Mouse (Mus musculus) midbrain, embryonic 14.5 days (tissue): ENCODE results near the gene BC048671. TPM values are rescaled to one million over a fixed set of nuclear protein-coding genes. Genes with fewer than 3 reads are reported as not detected.
A peak's percentile ranks its signal among the peaks of the same experiment; 100 is the strongest.

Experiments used
- ATAC-seq: fragments of 200-750 bp; cut with Nextera tagmentation; 2 replicates; pipeline ENCODE4 v1.8.0; 2017; ENCODE audit warnings: moderate number of reproducible peaks, moderate library complexity; ENCODE audit not compliant: low FRiP score, low TSS enrichment
- DNase-seq: peaks from one replicate; pipeline ENCODE4 v3.0.0-alpha.2; 2015
- H3K27ac ChIP-seq: fragments of 300-500 bp; sonication (generic); replicated peaks from 2 replicates; pipeline ENCODE4 v1.5.1; 2014; ENCODE audit warnings: mild to moderate bottlenecking, low read depth, low read length, moderate library complexity
- H3K27me3 ChIP-seq: fragments of 300-500 bp; sonication (generic); 2 replicates; pipeline ENCODE4 v1.6.1; 2014; ENCODE audit warnings: low read length, control low read depth, mixed read lengths; ENCODE audit not compliant: control insufficient read depth, insufficient read depth
- H3K36me3 ChIP-seq: fragments of 300-500 bp; sonication (generic); 2 replicates; pipeline ENCODE4 v1.6.1; 2014; ENCODE audit warnings: low read length, control low read depth; ENCODE audit not compliant: control insufficient read depth, insufficient read depth
- H3K4me1 ChIP-seq: fragments of 300-500 bp; sonication (generic); 2 replicates; pipeline ENCODE4 v1.6.1; 2014; ENCODE audit warnings: mild to moderate bottlenecking, antibody characterized with exemption, low read length, control low read depth; ENCODE audit not compliant: control insufficient read depth, insufficient read depth
- H3K4me2 ChIP-seq: fragments of 300-500 bp; sonication (generic); 2 replicates; pipeline ENCODE4 v1.6.1; 2014; ENCODE audit warnings: mild to moderate bottlenecking, low read length, moderate library complexity
- H3K4me3 ChIP-seq: fragments of 300-500 bp; sonication (generic); replicated peaks from 2 replicates; pipeline ENCODE4 v1.5.1; 2014; ENCODE audit warnings: low read depth, low read length
- H3K9ac ChIP-seq: fragments of 300-500 bp; sonication (generic); replicated peaks from 2 replicates; pipeline ENCODE4 v1.6.1; 2014; ENCODE audit warnings: mild to moderate bottlenecking, low read length, moderate library complexity
- H3K9me3 ChIP-seq: fragments of 300-500 bp; sonication (generic); 2 replicates; pipeline ENCODE4 v1.6.1; 2016; ENCODE audit warnings: low read length, control low read depth, mixed read lengths; ENCODE audit not compliant: control insufficient read depth
- WGBS: fragments of 180-500 bp; shearing (Covaris S2); extraction: QIAGEN DNeasy Blood & Tissue Kit; methylation state at CpG from one replicate; pipeline ENCODE4 v1.1.7; 2014; 5-methylcytosine and 5-hydroxymethylcytosine counted together
- polyA plus RNA-seq: library from polyadenylated mRNA; unstranded; fragments of >200 nt; fragmentation: Nextera tagmentation; extraction: Ambion mirVana; gene quantifications from 2 replicates; pipeline ENCODE4 v1.2.1, GENCODE M21; 2014

Gene BC048671
- not detected in 2 replicates for polyA plus RNA-seq

DNA sequence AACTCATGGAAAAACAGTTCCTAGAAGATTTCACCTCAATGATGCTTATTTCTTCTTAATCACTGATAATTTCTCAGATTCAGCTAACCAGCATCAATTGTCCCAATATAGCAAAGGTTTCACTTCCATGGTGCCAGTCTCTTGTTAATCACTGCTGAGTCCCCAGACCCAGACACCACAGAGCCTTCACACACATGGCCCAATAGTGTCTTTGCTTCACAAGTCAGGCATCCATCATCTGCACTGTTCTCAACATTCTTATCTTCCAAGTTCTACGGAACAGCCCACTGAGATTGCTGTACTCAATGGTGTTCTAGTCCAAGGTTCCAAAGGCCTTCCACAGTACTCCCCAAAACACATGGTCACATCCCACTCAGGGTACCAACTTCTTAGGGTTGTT lies at the start of gene BC048671:
TSS of gene BC048671 (plus strand) at position 301 of the 400 bp plus-strand sequence.
- Histone ChIP-seq H3K36me3 (no peaks in the 10 kb centered on the region), H3K4me1 (no peaks in the 10 kb centered on the region), H3K9ac (no peak within 1 kb of the TSS), H3K4me2 (no peak within 1 kb of the TSS), H3K9me3 (no peaks in the 10 kb centered on the region), H3K4me3 (no peak within 1 kb of the TSS), H3K27ac (no peak within 1 kb of the TSS), H3K27me3 (no peaks in the 10 kb centered on the region)
- 85% methylated on average over 1 of the region's 1 CpGs for WGBS
- DNase-seq (no peak), ATAC-seq (no peak)

DNA sequence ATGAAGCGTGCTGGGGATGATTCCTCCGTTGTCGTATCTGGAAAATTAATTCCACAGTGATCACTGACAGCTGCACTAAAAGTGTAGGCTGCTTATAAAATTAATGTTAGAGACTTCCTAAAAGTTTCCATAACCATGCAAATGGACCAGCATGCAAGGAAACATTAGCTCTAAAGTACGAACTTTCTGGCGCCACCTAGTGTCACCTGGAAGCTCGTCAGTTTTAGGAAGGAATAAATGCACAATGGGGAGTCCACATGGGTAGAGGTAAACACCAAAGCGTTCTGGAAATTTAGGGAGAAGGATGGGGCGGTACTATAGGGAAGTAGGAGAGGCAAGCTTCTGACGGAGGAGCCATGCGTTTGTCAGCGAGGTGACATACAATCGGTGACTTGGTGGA lies 12.8 kb upstream of the BC048671 start:
- Histone ChIP-seq H3K27ac (no peak overlapping the region), H3K9ac (no peak overlapping the region), H3K4me1 (no peaks in the 10 kb centered on the region), H3K36me3 (no peaks in the 10 kb centered on the region), H3K9me3 (no peaks in the 10 kb centered on the region), H3K4me3 (no peak overlapping the region), H3K4me2 (no peak overlapping the region), H3K27me3 (no peaks in the 10 kb centered on the region)
- no peak for ATAC-seq
- 56% methylated on average over 12 of the region's 12 CpGs for WGBS
- DNase-seq = peak; percentile 16

DNA sequence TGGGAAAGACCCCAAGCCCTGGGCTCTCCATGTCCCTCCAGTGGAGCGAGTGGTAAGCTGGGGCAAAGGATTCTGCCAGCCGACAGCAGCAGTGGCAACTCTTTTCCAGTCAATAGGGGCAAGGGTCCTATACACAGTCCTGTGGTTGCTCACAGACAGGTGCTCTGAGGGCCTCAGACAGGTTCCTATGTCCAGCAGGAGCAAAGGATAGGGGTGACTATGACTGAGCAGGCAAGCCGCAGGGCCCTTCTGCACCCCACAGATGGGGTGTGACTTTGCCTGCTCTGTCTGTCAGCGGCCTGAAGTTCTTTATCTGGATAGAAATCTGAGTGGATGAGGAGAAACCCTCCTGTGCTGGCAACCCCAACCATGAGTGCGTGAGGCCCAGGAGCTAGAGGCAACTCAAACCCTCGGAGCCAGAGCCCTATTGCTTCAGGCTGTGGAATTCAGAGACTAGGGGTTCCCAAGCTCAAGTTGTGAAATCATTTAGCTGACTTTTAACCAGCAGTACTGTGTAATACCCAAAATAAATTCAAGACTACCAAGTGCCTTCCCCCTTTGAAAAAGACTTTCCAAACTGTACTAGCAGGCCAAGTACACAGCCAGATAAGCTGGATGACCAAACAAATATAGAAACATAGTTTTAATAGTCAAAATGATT lies 5.4 kb downstream of the BC048671 start:
- H3K4me2 ChIP-seq = no peak overlapping the region

DNA sequence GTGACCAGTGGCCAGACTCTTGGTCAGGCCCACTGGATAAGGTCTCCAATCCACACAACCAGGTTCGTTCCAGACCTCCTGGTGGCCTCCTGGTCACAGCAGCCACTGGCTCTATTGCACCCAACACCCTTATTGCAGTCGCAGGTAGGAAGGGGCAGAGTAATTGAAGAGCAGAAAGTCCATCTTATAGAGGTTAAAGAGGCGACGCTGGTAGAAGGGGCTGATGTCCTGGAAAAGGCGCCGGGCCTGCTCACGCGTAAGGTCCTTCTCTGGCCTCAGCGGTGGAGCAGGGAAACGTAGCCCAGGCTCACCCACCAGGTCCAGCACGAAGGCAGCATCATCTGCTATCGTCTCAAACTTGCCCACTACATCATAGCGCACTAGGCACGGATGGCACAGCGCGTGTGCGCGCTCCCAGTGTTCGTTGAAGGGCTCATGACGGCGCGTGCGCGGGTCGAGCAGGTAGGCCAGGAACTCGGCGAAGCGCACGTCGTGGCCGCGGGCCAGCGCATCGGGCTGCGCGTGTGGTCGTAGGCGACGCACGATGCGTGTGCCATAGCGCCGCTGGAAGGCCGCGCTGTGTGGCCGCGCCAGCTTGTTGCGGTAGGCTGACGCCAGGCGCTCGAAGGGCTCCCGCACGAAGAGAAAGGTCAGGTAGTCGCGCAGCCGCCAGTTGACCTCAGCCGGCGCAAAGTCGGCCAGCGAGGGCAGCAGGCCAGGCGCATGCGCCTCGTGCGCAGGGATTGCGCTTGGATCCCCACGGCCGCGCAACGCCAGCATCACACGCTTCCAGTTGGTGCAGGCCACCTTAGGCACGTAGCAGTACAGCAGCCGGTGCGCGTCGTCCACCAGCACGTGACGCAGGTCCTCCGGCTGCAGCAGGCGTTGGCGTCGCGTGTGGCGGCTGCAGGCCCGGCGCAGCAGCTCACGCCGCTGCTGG lies 8.1 kb downstream of the BC048671 start:
- Histone ChIP-seq H3K27me3 (no peaks in the 10 kb centered on the region), H3K4me3 (no peak overlapping the region), H3K27ac (no peak overlapping the region), H3K9me3 (peaks cover 10% of the 10 kb centered on the region; the same call in 1 of the 2 replicates), H3K9ac (no peak overlapping the region), H3K4me1 (no peaks in the 10 kb centered on the region), H3K4me2 (no peak overlapping the region), H3K36me3 (no peaks in the 10 kb centered on the region)
- 88% methylated on average over 87 of the region's 87 CpGs for WGBS
- DNase-seq = no peak
- no peak; the same call in 1 of the 2 replicates for ATAC-seq

More for the DNA sequence above, 5.4 kb downstream of the BC048671 start:
- H3K4me1 ChIP-seq = no peaks in the 10 kb centered on the region
- peaks cover 10% of the 10 kb centered on the region; the same call in 1 of the 2 replicates for H3K9me3 ChIP-seq
- H3K27ac ChIP-seq = no peak overlapping the region
- DNase-seq = no peak
- no peak overlapping the region for H3K4me3 ChIP-seq
- H3K9ac ChIP-seq = no peak overlapping the region
- 86% methylated on average over 6 of the region's 6 CpGs for WGBS
- H3K27me3 ChIP-seq = no peaks in the 10 kb centered on the region
- H3K36me3 ChIP-seq = no peaks in the 10 kb centered on the region
- ATAC-seq = no peak

DNA sequence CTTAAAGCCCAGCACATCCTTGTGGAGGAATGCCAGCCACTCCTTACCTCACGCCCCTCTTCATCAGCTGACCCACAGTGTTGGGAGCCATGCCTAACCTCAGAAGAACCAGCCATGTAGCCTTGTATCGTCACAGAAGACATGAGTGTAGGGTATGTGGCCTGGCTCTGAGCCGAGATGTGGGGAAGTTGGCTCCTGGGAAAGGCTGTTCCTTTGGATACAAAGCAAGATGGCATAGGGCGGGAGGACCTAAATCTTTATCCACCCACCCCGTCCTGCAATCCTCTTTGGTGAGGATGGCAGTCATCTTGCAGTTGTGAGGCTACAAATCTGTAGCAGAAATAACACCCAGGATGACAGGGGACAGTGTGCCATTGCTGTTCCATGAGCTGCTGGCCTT lies 14.9 kb downstream of the BC048671 start:
- 90% methylated on average over 5 of the region's 5 CpGs for WGBS
- no peak for ATAC-seq
- H3K4me3 ChIP-seq = no peak overlapping the region
- no peaks in the 10 kb centered on the region for H3K4me1 ChIP-seq
- no peak for DNase-seq
- no peaks in the 10 kb centered on the region for H3K27me3 ChIP-seq
- H3K27ac ChIP-seq = no peak overlapping the region
- no peak overlapping the region for H3K9ac ChIP-seq
- no peak overlapping the region for H3K4me2 ChIP-seq
- no peaks in the 10 kb centered on the region for H3K9me3 ChIP-seq
- H3K36me3 ChIP-seq = no peaks in the 10 kb centered on the region

DNA sequence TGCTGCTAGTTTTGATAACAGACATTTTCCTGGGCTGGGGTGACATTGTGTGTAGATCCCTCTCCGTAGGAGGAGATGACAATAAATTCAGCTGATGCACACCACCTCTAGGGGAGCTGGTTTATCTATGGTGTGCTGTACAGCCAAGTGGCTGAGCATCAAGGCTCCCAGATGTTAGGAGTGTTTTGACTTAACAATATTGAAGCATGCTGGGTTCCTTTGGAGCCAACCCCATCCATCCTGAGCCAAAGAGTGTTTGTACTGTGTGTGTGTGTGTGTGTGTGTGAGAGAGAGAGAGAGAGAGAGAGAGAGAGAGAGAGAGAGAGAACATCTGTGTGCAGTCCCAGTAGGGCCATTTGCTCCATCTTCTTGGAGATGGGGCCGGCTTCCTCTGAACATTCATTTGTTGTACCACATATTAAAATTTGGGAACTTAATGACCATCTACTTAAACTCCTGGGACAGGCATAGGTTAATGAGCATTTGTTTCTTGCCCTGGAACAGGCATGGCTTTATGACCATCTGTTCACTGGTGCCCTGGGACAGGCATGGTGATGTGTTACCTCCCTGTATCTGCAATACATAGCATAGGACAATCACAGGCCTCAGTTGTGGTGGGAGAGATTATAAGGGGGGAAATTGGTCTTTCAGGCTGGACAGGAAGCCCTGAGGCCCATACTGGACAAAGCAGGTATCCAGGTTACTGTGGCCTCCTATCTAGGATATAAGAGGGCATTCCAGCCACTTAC lies 16.7 kb downstream of the BC048671 start:
- ATAC-seq (no peak), DNase-seq (no peak)
- Histone ChIP-seq H3K27ac (no peak overlapping the region), H3K9me3 (no peaks in the 10 kb centered on the region), H3K9ac (no peak overlapping the region), H3K4me2 (no peak overlapping the region), H3K4me1 (no peaks in the 10 kb centered on the region), H3K4me3 (no peak overlapping the region), H3K36me3 (no peaks in the 10 kb centered on the region), H3K27me3 (no peaks in the 10 kb centered on the region)
- 75% methylated on average over 2 of the region's 2 CpGs for WGBS

DNA sequence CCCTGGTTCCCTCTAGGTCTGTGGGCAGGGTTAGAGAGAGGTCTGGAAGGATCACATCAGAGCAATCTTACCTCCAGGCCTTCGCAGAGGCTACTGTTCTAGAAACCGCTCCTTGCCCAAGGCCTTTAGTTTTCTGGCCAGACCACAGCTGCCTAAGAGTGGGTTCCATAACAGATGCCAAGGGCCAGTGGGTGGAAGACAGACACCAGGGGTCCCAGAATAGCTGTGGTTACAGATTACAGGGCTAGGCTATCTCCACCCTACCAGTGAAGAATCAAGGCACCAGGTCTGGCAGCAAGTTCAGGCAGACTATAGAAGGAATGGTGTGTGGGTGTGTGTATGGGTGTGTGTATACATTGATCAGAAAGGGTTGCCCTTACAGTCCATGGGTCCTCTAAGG lies 18.0 kb downstream of the BC048671 start:
- Histone ChIP-seq H3K27ac (no peak overlapping the region), H3K27me3 (no peaks in the 10 kb centered on the region), H3K4me2 (no peak overlapping the region), H3K4me3 (no peak overlapping the region), H3K9me3 (no peaks in the 10 kb centered on the region), H3K36me3 (no peaks in the 10 kb centered on the region), H3K4me1 (no peaks in the 10 kb centered on the region), H3K9ac (no peak overlapping the region)
- ATAC-seq (no peak), DNase-seq (no peak)
- WGBS = 91% methylated on average over 2 of the region's 2 CpGs

DNA sequence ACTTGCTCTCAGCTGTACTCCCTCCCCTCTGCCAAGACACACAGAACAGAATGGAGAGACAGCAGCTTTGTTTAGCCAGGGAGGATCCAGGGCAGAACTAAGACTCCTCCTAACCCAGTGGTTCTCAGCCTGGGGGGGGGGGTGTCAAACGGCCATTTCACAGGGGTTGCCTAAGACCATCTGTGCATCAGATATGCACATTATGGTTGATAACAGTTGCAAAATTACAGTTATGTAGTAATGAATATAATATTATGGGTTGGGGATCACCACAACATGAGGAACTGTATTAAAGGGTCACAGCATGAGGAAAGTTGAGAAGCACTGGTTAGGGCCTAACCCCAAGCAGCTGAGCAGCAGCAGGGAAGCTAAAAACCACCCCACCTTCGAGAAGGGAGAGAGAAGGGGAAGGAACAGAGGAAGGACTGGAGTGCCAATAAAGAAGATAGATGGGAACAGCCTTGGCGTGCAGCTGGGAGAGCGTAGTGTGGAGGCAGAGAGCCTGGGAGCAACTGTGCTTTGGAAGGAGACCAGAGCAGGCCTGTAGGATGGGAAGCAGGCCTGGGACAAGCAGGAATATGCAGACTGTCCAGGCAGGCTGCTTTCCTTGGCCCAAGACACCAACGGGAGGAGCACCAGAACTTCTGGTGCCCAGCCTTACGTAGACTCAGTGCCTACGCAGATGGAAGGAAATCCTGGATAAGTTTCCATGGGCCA lies 18.6 kb downstream of the BC048671 start:
- Histone ChIP-seq H3K9me3 (no peaks in the 10 kb centered on the region), H3K4me2 (no peak overlapping the region), H3K36me3 (no peaks in the 10 kb centered on the region), H3K9ac (no peak overlapping the region), H3K4me3 (no peak overlapping the region), H3K27ac (no peak overlapping the region), H3K27me3 (no peaks in the 10 kb centered on the region), H3K4me1 (no peaks in the 10 kb centered on the region)
- 85% methylated on average over 7 of the region's 7 CpGs for whole genome bisulfite sequencing
- no peak for DNase-seq
- no peak for ATAC-seq
